Comparison of ENCODE assay signal across 25 mouse cellular contexts in the genomic region with DNA sequence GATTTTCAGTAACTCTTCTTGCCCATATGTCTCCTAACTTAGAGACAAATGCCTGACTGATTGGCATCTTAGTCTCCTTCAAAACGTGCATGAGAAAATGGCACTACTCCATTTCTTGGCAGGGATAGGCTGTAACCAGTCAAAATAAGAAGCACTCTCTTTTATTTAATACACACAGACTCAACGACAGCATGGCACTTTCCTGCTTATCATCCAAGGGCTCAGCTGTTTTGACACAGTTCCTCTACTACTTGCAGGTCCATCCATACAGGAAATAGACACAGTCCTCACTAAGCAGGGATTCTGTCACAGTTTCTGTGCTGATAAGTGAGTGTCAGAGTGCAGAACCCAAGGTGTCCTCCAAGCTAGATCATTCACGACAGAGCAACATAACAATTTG.
DNase-seq lines count a peak whose midpoint lies in the region; ATAC-seq lines count a peak whose summit lies in the region.
"Had no signal": no experiment of that assay in that cellular context is flagged by ENCODE, and none has a peak within 500 bp of the region (broad histone marks: within the 10 kb centered on the region; RNA-seq: fewer than 3 reads in every experiment).

No protein-coding gene starts in this region.

- no peaks in the 10 kb centered on the region for H3K36me3 ChIP-seq in forebrain, embryonic 14.5 days (ENCODE audit: control insufficient read depth, insufficient read depth, low read length)
- H3K36me3 ChIP-seq in forebrain, embryonic 11.5 days (ENCODE audit: control insufficient read depth, insufficient read depth, low read length): no peaks in the 10 kb centered on the region
- H3K36me3 ChIP-seq: G1E; heart, embryonic 12.5 days; heart, embryonic 15.5 days; hindbrain, embryonic 10.5 days; hindbrain, embryonic 13.5 days; intestine, embryonic 15.5 days had no signal

- no peak overlapping the region for H3K4me2 ChIP-seq in forebrain, embryonic 14.5 days (ENCODE audit: low read length)
- no peak overlapping the region for H3K4me2 ChIP-seq in forebrain, embryonic 11.5 days (ENCODE audit: low read depth, low read length, severe bottlenecking)
- H3K4me2 ChIP-seq: heart, embryonic 12.5 days; heart, embryonic 15.5 days; hindbrain, embryonic 13.5 days; intestine, embryonic 15.5 days had no signal

- ATAC-seq in forebrain, embryonic 14.5 days: peak; percentile 50; the same call in 1 of the 2 replicates
- no peak for ATAC-seq in forebrain, embryonic 11.5 days (replicated peaks; ENCODE audit: low FRiP score)
- ATAC-seq: hindbrain, embryonic 16.5 days; intestine, embryonic 15.5 days; Patski had no signal

- DNase-seq in forebrain, embryonic 14.5 days (ENCODE audit: low spot score): peak; percentile 46
- DNase-seq in forebrain, embryonic 11.5 days (ENCODE audit: low spot score): no peak
- DNase-seq in brain, adult 2 months (ENCODE audit: low read depth, low spot score): peak; percentile 4
- DNase-seq in brain, embryonic 18.5 days (ENCODE audit: low read depth, low spot score): peak; percentile 16
- DNase-seq in left cerebral cortex, postnatal 25 days (ENCODE audit: low spot score in 2 of 2): no peak
- DNase-seq in yolk sac, embryonic 10.5 days (ENCODE audit: low spot score): no peak
- DNase-seq: adrenal gland, postnatal 10 days; adrenal gland, postnatal 36 days; B cell, adult 2 months; cerebellum, adult 18-20 months; cerebellum, adult 9-10 months; gastrocnemius, postnatal 25 days; heart, adult 18-20 months; heart, postnatal 10 days; heart, postnatal 36 days; kidney, adult 11 months had no signal

- no peak overlapping the region for H3K4me3 ChIP-seq in forebrain, embryonic 14.5 days (ENCODE audit: low read depth, low read length)
- H3K4me3 ChIP-seq in forebrain, embryonic 11.5 days (ENCODE audit: low read depth, low read length): no peak overlapping the region
- H3K4me3 ChIP-seq: heart, embryonic 12.5 days; heart, embryonic 15.5 days; hindbrain, embryonic 10.5 days; hindbrain, embryonic 13.5 days; intestine, embryonic 15.5 days had no signal

- 39% methylated on average over 3 of the region's 3 CpGs for WGBS in forebrain, embryonic 14.5 days
- WGBS in forebrain, embryonic 11.5 days: 58% methylated on average over 3 of the region's 3 CpGs

- H3K4me1 ChIP-seq in forebrain, embryonic 14.5 days (ENCODE audit: control insufficient read depth, insufficient read depth, low read length): no peaks in the 10 kb centered on the region
- no peaks in the 10 kb centered on the region for H3K4me1 ChIP-seq in forebrain, embryonic 11.5 days (replicated peaks; ENCODE audit: control insufficient read depth, insufficient read depth, low read length)
- H3K4me1 ChIP-seq: heart, embryonic 12.5 days; heart, embryonic 15.5 days; hindbrain, embryonic 10.5 days; hindbrain, embryonic 13.5 days; intestine, embryonic 15.5 days had no signal

- H3K27me3 ChIP-seq in forebrain, embryonic 14.5 days (replicated peaks; ENCODE audit: control insufficient read depth, insufficient read depth, low read length): no peaks in the 10 kb centered on the region
- no peaks in the 10 kb centered on the region for H3K27me3 ChIP-seq in forebrain, embryonic 11.5 days (ENCODE audit: control insufficient read depth, insufficient read depth, low read length)
- H3K27me3 ChIP-seq: CH12.LX; heart, embryonic 12.5 days; heart, embryonic 15.5 days; hindbrain, embryonic 13.5 days; intestine, embryonic 15.5 days; Patski had no signal

- no peak overlapping the region for H3K27ac ChIP-seq in forebrain, embryonic 14.5 days (ENCODE audit: low read depth, low read length)
- H3K27ac ChIP-seq in forebrain, embryonic 11.5 days (ENCODE audit: low read depth, low read length): no peak overlapping the region
- H3K27ac ChIP-seq: heart, embryonic 15.5 days; hindbrain, embryonic 10.5 days; hindbrain, embryonic 13.5 days; intestine, embryonic 15.5 days had no signal

- H3K9me3 ChIP-seq in forebrain, embryonic 14.5 days (replicated peaks; ENCODE audit: control insufficient read depth, low read length): no peaks in the 10 kb centered on the region
- H3K9me3 ChIP-seq in forebrain, embryonic 11.5 days (ENCODE audit: control insufficient read depth, low read length): no peaks in the 10 kb centered on the region
- H3K9me3 ChIP-seq: G1E; heart, embryonic 12.5 days; heart, embryonic 15.5 days; hindbrain, embryonic 10.5 days; hindbrain, embryonic 13.5 days; intestine, embryonic 15.5 days had no signal

- intact Hi-C loops in left cerebral cortex, postnatal 25 days (cut with DNase I): no loop called here

- H3K9ac ChIP-seq in forebrain, embryonic 14.5 days (ENCODE audit: low read length): no peak overlapping the region
- no peak overlapping the region for H3K9ac ChIP-seq in forebrain, embryonic 11.5 days (ENCODE audit: low read length)
- H3K9ac ChIP-seq: heart, embryonic 12.5 days; heart, embryonic 15.5 days; hindbrain, embryonic 13.5 days; intestine, embryonic 15.5 days had no signal

Comparison
In these comparisons a context has a peak if more than half of its experiments do, and no peak if none do; other contexts are left out.
1. DNase-seq: peak in forebrain, embryonic 14.5 days (single experiment), brain, adult 2 months (single experiment) and brain, embryonic 18.5 days (single experiment); none in forebrain, embryonic 11.5 days (single experiment), left cerebral cortex, postnatal 25 days (0 of 2) and yolk sac, embryonic 10.5 days (single experiment).